Mouse (Mus musculus) heart, adult 2 months (tissue): Measurements from ENCODE around the gene Ffar4. TPM values are rescaled to one million over a fixed set of nuclear protein-coding genes. Genes with fewer than 3 reads are reported as not detected.

Source experiments
- DNase-seq, 2 experiments: peaks; one replicate each; pipeline ENCODE4 v3.0.0; 2021
- H3K27ac ChIP-seq: fragments of 200-600 bp; 2 replicates; pipeline ENCODE4 v1.8.1; 2022
- H3K27me3 ChIP-seq: fragments of 200-500 bp; 2 replicates; pipeline ENCODE4 v1.6.1; 2012; ENCODE audit warnings: mild to moderate bottlenecking, low read length, inconsistent platforms, mixed read lengths; ENCODE audit not compliant: control insufficient read depth, insufficient read depth
- H3K36me3 ChIP-seq: fragments of 200-500 bp; 2 replicates; pipeline ENCODE4 v1.6.1; 2012; ENCODE audit warnings: low read length, inconsistent platforms; ENCODE audit not compliant: control insufficient read depth, insufficient read depth
- H3K4me1 ChIP-seq: fragments of 200-500 bp; 2 replicates; pipeline ENCODE4 v1.6.1; 2011; ENCODE audit warnings: low read length; ENCODE audit not compliant: control insufficient read depth, insufficient read depth
- H3K4me3 ChIP-seq: fragments of 200-600 bp; 2 replicates; pipeline ENCODE4 v1.8.1; 2022
- H3K79me2 ChIP-seq: fragments of 200-500 bp; replicated peaks from 2 replicates; pipeline ENCODE4 v1.6.1; 2012; ENCODE audit warnings: mild to moderate bottlenecking, inconsistent platforms, low read length, moderate library complexity, mixed read lengths; ENCODE audit not compliant: control insufficient read depth, insufficient read depth
- H3K9ac ChIP-seq: fragments of 200-500 bp; 2 replicates; pipeline ENCODE4 v1.6.1; 2012; ENCODE audit warnings: low read depth, mild to moderate bottlenecking, control low read depth, inconsistent platforms, low read length, mixed read lengths
- CTCF ChIP-seq: fragments of 200-600 bp; IDR thresholded peaks from 2 replicates; pipeline ENCODE4 v1.8.1; 2022; ENCODE audit warnings: antibody characterized with exemption, mild to moderate bottlenecking, moderate library complexity
- EP300 ChIP-seq: fragments of 200-500 bp; IDR thresholded peaks from 2 replicates; pipeline ENCODE4 v1.6.1; 2011; ENCODE audit warnings: low read depth, low read length, control low read depth; ENCODE audit not compliant: insufficient read depth
- POLR2A ChIP-seq: fragments of 200-500 bp; IDR thresholded peaks from 2 replicates; pipeline ENCODE4 v1.6.1; 2011; ENCODE audit warnings: mild to moderate bottlenecking, low read depth, low read length, control low read depth; ENCODE audit not compliant: insufficient read depth
- WGBS: fragments of 180-500 bp; shearing (Covaris S2); methylation state at CpG from one replicate; pipeline ENCODE4 v1.1.7; 2018; 5-methylcytosine and 5-hydroxymethylcytosine counted together
- intact Hi-C: fragments of 180-260 bp; cut with DNase I; formaldehyde crosslinking; loops from one replicate; pipeline ENCODE4 v1.15.1; 2025
- polyA plus RNA-seq: library from polyadenylated mRNA; depleted of rRNA; stranded (reverse); fragments of >200 nt; gene quantifications from 2 replicates; pipeline ENCODE4 v1.2.3, GENCODE M21; 2012
- total RNA-seq, 2 experiments: library from RNA; stranded (reverse); gene quantifications; 2 replicates each; pipeline ENCODE4 v1.2.3; 2021

Gene Ffar4
- total and polyA plus RNA-seq, 3 experiments = 0.20 to 2.3 TPM; not detected in 1

DNA sequence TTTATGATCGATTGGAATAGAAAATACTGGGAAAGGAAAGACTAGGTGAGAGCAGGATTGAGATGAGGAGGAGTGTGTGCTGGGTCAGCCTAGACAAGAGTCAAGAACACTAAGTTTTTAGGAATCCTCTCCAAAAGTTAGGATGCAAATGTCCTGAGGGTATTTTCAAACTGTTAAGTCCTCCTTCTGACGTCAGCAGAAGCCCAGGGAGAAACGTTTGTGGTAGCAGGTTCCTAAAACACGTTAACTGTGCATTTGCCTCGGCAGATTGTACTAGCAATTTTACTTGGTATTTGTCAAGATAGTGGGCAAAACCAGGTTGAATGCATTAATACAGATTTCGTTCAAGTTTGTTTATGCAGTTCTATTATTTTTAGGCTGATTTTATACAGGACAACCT is 41.1 kb upstream of the Ffar4 start:
- H3K4me3 ChIP-seq = no peak overlapping the region
- no peak for DNase-seq
- H3K27ac ChIP-seq = no peak overlapping the region
- WGBS = 15% methylated on average over 6 of the region's 6 CpGs
- H3K36me3 ChIP-seq = no peaks in the 10 kb centered on the region
- no peak for TF ChIP-seq CTCF
- no peak for TF ChIP-seq POLR2A
- TF ChIP-seq EP300 = no peak
- no peaks in the 10 kb centered on the region for H3K79me2 ChIP-seq
- H3K27me3 ChIP-seq = no peaks in the 10 kb centered on the region
- intact Hi-C loops = loop anchor here (10.0 kb wide), 1 partner anchor 169 kb away; the partner anchor contains the start of gene Fra10ac1
- H3K4me1 ChIP-seq = peaks cover 2% of the 10 kb centered on the region
- no peak overlapping the region for H3K9ac ChIP-seq

DNA sequence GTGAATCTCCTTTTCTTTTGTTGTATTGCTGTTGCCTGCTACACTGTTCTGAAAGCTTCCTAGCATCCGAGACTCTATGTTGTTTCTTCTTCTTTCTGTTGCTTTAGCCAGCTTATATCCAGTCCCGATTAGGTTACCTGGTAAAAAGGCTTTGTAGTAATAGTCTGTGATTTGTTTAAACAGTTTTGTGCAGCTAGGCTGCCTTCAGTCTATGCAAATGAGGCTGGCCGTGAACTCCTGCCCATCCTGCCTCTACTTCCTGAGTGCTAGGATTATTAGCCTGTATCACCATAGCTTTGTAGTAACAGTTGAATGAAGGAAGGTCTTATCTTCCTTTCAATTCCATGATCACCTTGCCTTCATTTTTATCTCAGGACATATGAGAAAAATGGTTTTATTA is 40.6 kb upstream of the Ffar4 start:
- no peak for DNase-seq
- H3K36me3 ChIP-seq = no peaks in the 10 kb centered on the region
- WGBS = 48% methylated on average over 3 of the region's 3 CpGs
- H3K27me3 ChIP-seq = no peaks in the 10 kb centered on the region
- H3K4me3 ChIP-seq = no peak overlapping the region
- H3K9ac ChIP-seq = no peak overlapping the region
- peaks cover 2% of the 10 kb centered on the region for H3K4me1 ChIP-seq
- no peaks in the 10 kb centered on the region for H3K79me2 ChIP-seq
- H3K27ac ChIP-seq = no peak overlapping the region
- intact Hi-C loops = loop anchor here (10.0 kb wide), 1 partner anchor 169 kb away; the partner anchor contains the start of gene Fra10ac1
- no peak for TF ChIP-seq CTCF
- no peak for TF ChIP-seq EP300
- TF ChIP-seq POLR2A = no peak

DNA sequence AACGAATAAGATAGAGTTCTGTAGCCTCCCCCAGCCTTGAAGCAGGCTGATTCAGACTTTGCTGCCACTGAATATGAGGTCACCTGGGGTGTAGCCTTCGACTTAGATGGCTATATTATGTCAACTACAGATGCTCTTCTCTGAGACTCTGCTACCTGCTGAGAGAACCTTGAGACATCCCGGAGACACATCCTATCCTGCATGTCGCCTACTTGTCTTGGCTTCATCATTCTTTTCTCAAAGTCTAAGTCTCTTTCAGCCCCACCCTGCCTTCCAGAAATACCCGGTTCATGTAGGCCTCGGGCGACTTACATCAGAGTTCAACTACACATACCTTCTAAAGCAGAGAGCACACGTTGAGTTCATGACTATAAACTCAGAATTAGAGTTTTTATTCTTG is 39.9 kb upstream of the Ffar4 start:
- H3K27me3 ChIP-seq = no peaks in the 10 kb centered on the region
- TF ChIP-seq POLR2A (no peak), EP300 (no peak), CTCF (no peak)
- no peaks in the 10 kb centered on the region for H3K79me2 ChIP-seq
- H3K36me3 ChIP-seq = no peaks in the 10 kb centered on the region
- H3K27ac ChIP-seq = no peak overlapping the region
- no peak for DNase-seq
- peaks cover 2% of the 10 kb centered on the region for H3K4me1 ChIP-seq
- H3K9ac ChIP-seq = no peak overlapping the region
- WGBS = 82% methylated on average over 8 of the region's 8 CpGs
- no peak overlapping the region for H3K4me3 ChIP-seq
- intact Hi-C loops = loop anchor here (10.0 kb wide), 1 partner anchor 168 kb away; the partner anchor contains the start of gene Fra10ac1

DNA sequence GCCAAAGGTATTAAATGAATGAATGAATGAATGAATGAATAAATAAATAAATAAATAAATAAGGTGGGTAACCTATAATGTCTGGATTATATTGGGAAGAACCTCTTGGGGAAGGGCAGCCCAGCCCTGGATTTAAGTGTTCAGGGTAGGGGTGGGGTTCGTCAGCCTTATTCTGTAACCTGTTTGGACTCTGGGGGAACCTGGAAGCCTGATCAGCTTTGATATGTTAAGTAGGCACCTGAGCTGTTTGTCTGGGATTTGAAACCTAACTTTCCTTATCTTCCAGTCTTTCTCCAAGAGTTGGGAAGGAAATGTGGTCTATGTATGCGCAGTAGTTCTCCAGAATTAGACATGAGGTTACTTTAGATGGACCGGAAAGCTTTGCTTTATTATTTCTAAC is 33.7 kb upstream of the Ffar4 start:
- TF ChIP-seq EP300 (no peak), CTCF (no peak), POLR2A (no peak)
- H3K36me3 ChIP-seq = no peaks in the 10 kb centered on the region
- WGBS = 94% methylated on average over 3 of the region's 3 CpGs

DNA sequence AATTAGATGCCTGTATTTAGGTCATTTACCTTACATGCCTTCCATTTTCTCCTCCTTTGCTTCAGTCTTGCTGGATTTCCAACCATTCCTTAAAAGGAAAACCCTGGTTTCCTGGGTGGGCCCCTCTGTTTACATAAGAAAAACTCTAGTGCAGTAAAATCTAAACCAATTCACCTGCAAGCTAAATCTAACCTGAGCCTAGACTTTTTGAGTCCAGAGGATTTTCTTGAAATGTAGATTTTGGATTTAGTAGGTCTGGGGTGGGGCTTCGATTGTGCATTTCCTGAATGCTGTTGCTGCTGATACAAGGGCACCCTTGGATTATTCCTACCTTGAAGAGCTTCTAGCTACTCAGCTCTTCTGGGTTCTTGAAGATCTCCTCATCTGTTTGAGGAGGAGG is 32.8 kb upstream of the Ffar4 start:
- Histone ChIP-seq H3K4me1 (no peaks in the 10 kb centered on the region), H3K4me3 (no peak overlapping the region), H3K9ac (no peak overlapping the region), H3K27me3 (no peaks in the 10 kb centered on the region), H3K79me2 (no peaks in the 10 kb centered on the region), H3K27ac (no peak overlapping the region), H3K36me3 (no peaks in the 10 kb centered on the region)
- intact Hi-C loops = no loop called here
- no peak for DNase-seq
- WGBS = 87% methylated on average over 1 of the region's 1 CpGs
- no peak for TF ChIP-seq CTCF
- TF ChIP-seq POLR2A = no peak
- TF ChIP-seq EP300 = no peak

More for the DNA sequence above, 33.7 kb upstream of the Ffar4 start:
- H3K9ac ChIP-seq = no peak overlapping the region
- intact Hi-C loops = no loop called here
- no peaks in the 10 kb centered on the region for H3K27me3 ChIP-seq
- no peak for DNase-seq
- H3K27ac ChIP-seq = no peak overlapping the region
- H3K79me2 ChIP-seq = no peaks in the 10 kb centered on the region
- no peak overlapping the region for H3K4me3 ChIP-seq
- H3K4me1 ChIP-seq = no peaks in the 10 kb centered on the region

DNA sequence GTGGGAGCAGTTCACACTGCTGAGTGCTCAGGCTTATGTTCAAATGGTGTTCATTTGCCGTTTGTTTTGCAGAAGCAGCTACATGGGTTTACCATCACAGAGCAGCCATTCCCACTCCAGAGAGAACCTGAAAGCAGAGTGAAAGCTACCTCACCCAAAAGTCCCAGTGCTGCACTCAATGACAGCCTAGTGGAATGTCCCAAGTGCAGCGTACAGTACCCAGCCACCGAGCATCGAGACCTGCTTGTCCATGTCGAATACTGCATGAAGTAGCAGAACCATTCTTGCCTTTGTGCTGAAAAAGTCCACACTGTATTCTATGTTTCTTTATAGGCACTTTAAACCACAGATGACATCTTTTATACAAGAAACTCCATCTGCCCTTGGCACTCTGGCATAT is 23.6 kb upstream of the Ffar4 start:
- intact Hi-C loops = no loop called here
- Histone ChIP-seq H3K4me3 (no peak overlapping the region), H3K36me3 (no peaks in the 10 kb centered on the region), H3K27me3 (no peaks in the 10 kb centered on the region), H3K79me2 (no peaks in the 10 kb centered on the region), H3K9ac (no peak overlapping the region), H3K27ac (no peak overlapping the region), H3K4me1 (peaks cover 1% of the 10 kb centered on the region; the same call in 1 of the 2 replicates)
- no peak for TF ChIP-seq POLR2A
- TF ChIP-seq CTCF = no peak
- TF ChIP-seq EP300 = no peak
- DNase-seq = no peak
- WGBS = 91% methylated on average over 5 of the region's 5 CpGs

DNA sequence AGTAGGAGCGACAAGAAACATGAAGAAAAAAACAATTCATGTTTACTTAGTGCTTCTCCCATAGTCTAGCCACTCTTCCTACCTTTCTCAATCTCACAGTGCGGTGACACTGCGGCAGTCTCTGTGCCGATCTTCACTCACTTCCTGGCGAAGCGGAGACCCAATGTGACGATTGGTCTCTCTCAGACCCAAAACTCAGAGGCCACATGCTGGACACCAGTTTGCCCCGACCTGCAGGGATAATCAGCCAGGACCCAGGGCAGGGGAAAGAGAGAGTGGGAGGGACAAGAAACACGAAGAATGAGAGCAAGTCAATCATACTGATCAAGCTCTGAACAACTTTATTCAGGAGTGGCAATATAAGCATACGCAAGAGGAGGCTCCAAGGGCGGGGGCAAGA is 21.8 kb upstream of the Ffar4 start:
- Histone ChIP-seq H3K4me1 (peaks cover 1% of the 10 kb centered on the region; the same call in 1 of the 2 replicates), H3K79me2 (no peaks in the 10 kb centered on the region), H3K4me3 (no peak overlapping the region), H3K9ac (no peak overlapping the region), H3K36me3 (no peaks in the 10 kb centered on the region), H3K27me3 (no peaks in the 10 kb centered on the region), H3K27ac (no peak overlapping the region)
- WGBS = 84% methylated on average over 11 of the region's 11 CpGs
- intact Hi-C loops = no loop called here
- no peak for DNase-seq
- TF ChIP-seq POLR2A = no peak
- no peak for TF ChIP-seq EP300
- no peak for TF ChIP-seq CTCF
